Mouse (Mus musculus): ENCODE results near the gene Tagap. TPM values are rescaled to one million over a fixed set of nuclear protein-coding genes. Genes with fewer than 3 reads are reported as not detected.

Tagap gene
- polyA plus RNA-seq (2014; fragmentation: Nextera tagmentation; extraction: Ambion mirVana) = 0.68 and 0.92 TPM in 2 replicates

DNA sequence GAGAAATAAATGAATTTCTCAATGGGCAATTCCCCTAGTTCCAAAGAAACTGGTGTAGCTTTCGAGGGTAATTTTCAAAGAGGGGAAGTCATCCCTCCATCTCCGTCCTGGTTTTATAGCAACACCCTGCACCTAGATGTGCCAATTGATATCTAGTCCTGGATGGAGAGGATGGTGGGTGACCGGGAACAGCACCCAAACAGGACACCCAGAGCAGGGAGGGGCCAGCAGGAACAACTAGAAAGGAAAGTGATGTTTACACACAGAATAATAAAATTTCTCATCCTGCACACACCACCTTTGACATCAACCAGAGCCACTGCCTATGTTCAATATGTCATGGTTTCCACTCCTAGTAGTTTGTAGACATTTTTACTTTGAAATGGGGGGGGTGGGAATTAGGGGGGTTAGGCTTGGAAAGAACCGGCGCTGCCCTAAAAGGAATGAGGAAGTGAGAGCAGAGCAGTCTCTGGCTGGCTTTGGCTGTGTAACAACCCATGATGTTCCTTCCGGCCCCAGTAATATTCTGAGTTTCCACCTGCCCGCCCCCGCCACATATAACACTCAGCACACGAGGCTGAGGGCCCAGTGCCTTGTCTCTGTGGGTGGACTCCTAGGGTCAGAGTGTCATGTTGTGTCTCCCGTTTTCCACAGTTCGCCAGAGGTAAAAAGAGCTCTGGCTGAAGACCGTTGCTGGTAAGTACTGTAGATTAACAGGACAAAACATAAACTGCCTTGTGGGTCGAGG, at the start of gene Tagap:
TSS of gene Tagap (plus strand) at position 588 of the 748 bp plus-strand sequence.
- no peak within 1 kb of the TSS for H3K27ac ChIP-seq (ENCODE audit: low read depth)

DNA sequence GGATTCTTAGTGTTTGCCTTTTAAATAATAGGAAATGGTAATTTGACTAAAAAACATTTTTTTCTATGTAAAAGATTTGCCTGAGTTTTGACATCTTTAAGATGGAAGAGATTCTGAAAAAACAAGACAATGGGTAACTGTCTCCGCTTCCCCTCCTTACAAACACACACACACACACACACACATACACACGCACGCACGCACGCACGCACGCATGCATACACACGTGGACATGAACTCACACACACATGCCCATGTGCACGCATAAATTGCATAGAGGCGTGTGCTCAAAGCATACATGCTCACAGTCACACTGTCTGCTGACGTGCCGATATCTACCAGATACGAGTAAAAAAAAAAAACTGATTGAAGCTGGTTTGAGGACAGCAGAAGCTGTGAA, 49.3 kb upstream of the Tagap start:
- Histone ChIP-seq H3K9me3 (ENCODE audit: low read depth, low read length) (no peaks in the 10 kb centered on the region), H3K27ac (ENCODE audit: low read depth) (no peak overlapping the region), H3K27me3 (ENCODE audit: insufficient read depth, low read length) (no peaks in the 10 kb centered on the region), H3K9ac (no peak overlapping the region), H3K4me2 (no peak overlapping the region), H3K4me1 (ENCODE audit: insufficient read depth) (0 out of 2 replicates have a peak, but pooled peaks cover 3% of the 10 kb centered on the region), H3K36me3 (ENCODE audit: insufficient read depth) (no peaks in the 10 kb centered on the region), H3K4me3 (ENCODE audit: low read depth, low read length) (no peak overlapping the region)
- DNase-seq (no peak), ATAC-seq (ENCODE audit: insufficient read depth) (no peak)
- WGBS = 83% methylated on average over 13 of the region's 13 CpGs
- no peak for TF ChIP-seq CTCF (IDR thresholded peaks at IDR 0.05; ENCODE audit: low read depth)

More for the DNA sequence above, at the start of gene Tagap:
- DNase-seq = no peak
- no peak for TF ChIP-seq CTCF (IDR thresholded peaks at IDR 0.05; ENCODE audit: low read depth)
- no peak for ATAC-seq (ENCODE audit: insufficient read depth)
- no peak within 1 kb of the TSS for H3K4me2 ChIP-seq
- no peaks in the 10 kb centered on the region for H3K9me3 ChIP-seq (ENCODE audit: low read depth, low read length)
- no peaks in the 10 kb centered on the region for H3K36me3 ChIP-seq (ENCODE audit: insufficient read depth)
- no peak within 1 kb of the TSS for H3K9ac ChIP-seq
- H3K4me1 ChIP-seq (ENCODE audit: insufficient read depth) = 0 out of 2 replicates have a peak, but pooled peaks cover 5% of the 10 kb centered on the region
- WGBS = 34% methylated on average over 13 of the region's 13 CpGs
- H3K27me3 ChIP-seq (ENCODE audit: insufficient read depth, low read length) = no peaks in the 10 kb centered on the region
- no peak within 1 kb of the TSS for H3K4me3 ChIP-seq (ENCODE audit: low read depth, low read length)

DNA sequence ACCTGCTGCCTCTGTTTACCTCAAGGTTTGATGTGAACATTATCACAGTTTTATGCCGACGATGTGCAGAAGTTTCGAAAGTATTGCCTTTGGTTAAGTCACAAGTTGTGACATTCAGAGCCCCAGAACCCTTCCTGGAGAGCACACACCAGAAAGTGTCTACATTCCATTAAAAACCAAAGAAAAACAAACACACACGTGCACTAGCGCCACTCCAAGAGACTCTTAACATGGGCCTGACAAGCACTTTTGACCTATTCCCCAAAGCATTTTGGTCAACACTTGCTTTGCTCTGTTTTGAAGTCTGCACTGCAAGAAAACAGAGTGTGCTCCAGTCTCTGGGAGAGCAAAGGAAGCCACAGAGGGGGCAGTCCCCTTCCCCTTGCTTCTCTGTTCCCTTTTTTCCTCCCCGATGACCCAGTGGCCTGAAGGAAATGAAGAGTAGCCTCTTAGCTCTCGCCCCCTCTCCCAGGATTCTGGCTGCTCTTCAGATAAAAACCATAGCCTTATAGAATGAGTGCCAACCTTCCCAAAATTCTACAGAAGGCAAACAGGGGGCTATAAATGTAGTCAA, 48.5 kb upstream of the Tagap start:
- H3K4me1 ChIP-seq (ENCODE audit: insufficient read depth) = 0 out of 2 replicates have a peak, but pooled peaks cover 3% of the 10 kb centered on the region
- H3K9ac ChIP-seq = no peak overlapping the region
- no peak overlapping the region for H3K4me2 ChIP-seq
- DNase-seq (no peak), ATAC-seq (ENCODE audit: insufficient read depth) (no peak)
- no peaks in the 10 kb centered on the region for H3K27me3 ChIP-seq (ENCODE audit: insufficient read depth, low read length)
- no peaks in the 10 kb centered on the region for H3K9me3 ChIP-seq (ENCODE audit: low read depth, low read length)
- 30% methylated on average over 7 of the region's 7 CpGs for WGBS
- no peaks in the 10 kb centered on the region for H3K36me3 ChIP-seq (ENCODE audit: insufficient read depth)
- no peak overlapping the region for H3K4me3 ChIP-seq (ENCODE audit: low read depth, low read length)
- H3K27ac ChIP-seq (ENCODE audit: low read depth) = no peak overlapping the region
- TF ChIP-seq CTCF (IDR thresholded peaks at IDR 0.05; ENCODE audit: low read depth) = no peak

DNA sequence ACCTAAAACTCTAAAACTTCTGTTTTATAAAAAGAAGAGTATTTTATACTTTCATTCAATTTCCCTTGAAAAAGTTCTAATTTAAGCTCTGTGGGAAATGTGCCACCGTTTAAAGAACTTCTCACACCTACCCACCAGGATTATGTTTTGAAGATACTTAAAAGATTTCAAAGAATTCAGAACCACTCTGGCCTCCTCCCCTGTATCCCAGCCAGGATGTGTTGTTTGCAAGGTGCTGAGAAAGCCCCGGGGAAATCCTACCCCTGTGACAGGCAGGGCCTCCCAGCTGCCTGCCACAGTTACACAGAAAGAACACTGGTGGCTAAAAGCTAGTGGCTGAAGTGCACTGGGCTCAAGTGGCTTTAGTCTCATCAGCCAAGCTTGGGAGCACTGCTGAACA, 47.9 kb upstream of the Tagap start:
- no peaks in the 10 kb centered on the region for H3K9me3 ChIP-seq (ENCODE audit: low read depth, low read length)
- no peaks in the 10 kb centered on the region for H3K36me3 ChIP-seq (ENCODE audit: insufficient read depth)
- no peak for TF ChIP-seq CTCF (IDR thresholded peaks at IDR 0.05; ENCODE audit: low read depth)
- ATAC-seq (ENCODE audit: insufficient read depth) (no peak), DNase-seq (no peak)
- H3K4me2 ChIP-seq = no peak overlapping the region
- H3K27me3 ChIP-seq (ENCODE audit: insufficient read depth, low read length) = no peaks in the 10 kb centered on the region
- H3K4me1 ChIP-seq (ENCODE audit: insufficient read depth) = 0 out of 2 replicates have a peak, but pooled peaks cover 3% of the 10 kb centered on the region
- WGBS = 27% methylated on average over 2 of the region's 2 CpGs
- no peak overlapping the region for H3K27ac ChIP-seq (ENCODE audit: low read depth)
- H3K9ac ChIP-seq = no peak overlapping the region
- no peak overlapping the region for H3K4me3 ChIP-seq (ENCODE audit: low read depth, low read length)

DNA sequence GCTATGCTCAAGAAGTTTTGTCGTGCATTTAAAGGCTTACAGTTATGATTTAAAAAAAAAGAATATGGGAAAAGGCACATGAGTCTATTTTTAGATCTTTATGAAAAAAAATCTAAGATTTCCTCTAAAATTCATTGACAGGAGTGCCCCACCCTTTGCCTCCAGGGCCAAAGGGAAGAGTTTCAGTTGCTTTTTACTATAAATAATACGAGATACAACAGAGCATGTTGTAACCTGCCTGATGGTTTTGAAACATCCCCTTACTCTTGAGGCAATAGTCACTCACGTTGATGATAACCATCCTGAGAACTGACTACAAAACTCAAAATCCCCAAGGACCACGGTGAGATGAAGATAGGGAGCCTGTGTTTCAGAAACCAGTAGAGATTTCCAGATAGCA, 46.3 kb upstream of the Tagap start:
- H3K9ac ChIP-seq = no peak overlapping the region
- DNase-seq = no peak
- no peak overlapping the region for H3K4me3 ChIP-seq (ENCODE audit: low read depth, low read length)
- ATAC-seq (ENCODE audit: insufficient read depth) = no peak
- H3K36me3 ChIP-seq (ENCODE audit: insufficient read depth) = no peaks in the 10 kb centered on the region
- 73% methylated on average over 4 of the region's 4 CpGs for WGBS
- no peaks in the 10 kb centered on the region for H3K27me3 ChIP-seq (ENCODE audit: insufficient read depth, low read length)
- H3K9me3 ChIP-seq (ENCODE audit: low read depth, low read length) = no peaks in the 10 kb centered on the region
- H3K4me2 ChIP-seq = no peak overlapping the region
- no peaks in the 10 kb centered on the region for H3K4me1 ChIP-seq (ENCODE audit: insufficient read depth)
- no peak for TF ChIP-seq CTCF (IDR thresholded peaks at IDR 0.05; ENCODE audit: low read depth)
- no peak overlapping the region for H3K27ac ChIP-seq (ENCODE audit: low read depth)

DNA sequence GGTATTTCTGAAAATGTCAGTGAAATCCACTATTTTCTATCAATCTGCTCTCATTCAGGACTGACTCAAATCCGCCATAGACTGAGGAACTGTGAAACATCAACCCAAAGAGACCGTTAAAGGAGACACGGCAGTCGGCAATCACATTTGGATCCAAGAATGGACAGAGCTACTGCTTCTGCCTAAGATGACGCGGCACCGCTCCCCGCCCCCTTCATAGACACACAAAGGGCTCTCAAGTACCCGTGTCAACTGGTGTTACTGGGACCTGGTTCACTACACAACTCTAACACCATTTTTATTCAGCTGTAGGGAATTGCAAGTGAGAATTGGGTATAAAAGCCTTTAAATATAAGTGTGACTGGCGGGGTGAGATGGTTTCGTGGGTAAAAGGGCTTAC, 42.7 kb upstream of the Tagap start:
- Histone ChIP-seq H3K4me2 (no peak overlapping the region), H3K4me1 (ENCODE audit: insufficient read depth) (no peaks in the 10 kb centered on the region), H3K9me3 (ENCODE audit: low read depth, low read length) (no peaks in the 10 kb centered on the region), H3K9ac (no peak overlapping the region), H3K4me3 (ENCODE audit: low read depth, low read length) (no peak overlapping the region), H3K27ac (ENCODE audit: low read depth) (no peak overlapping the region), H3K36me3 (ENCODE audit: insufficient read depth) (no peaks in the 10 kb centered on the region), H3K27me3 (ENCODE audit: insufficient read depth, low read length) (no peaks in the 10 kb centered on the region)
- DNase-seq = no peak
- ATAC-seq (ENCODE audit: insufficient read depth) = no peak
- WGBS = 83% methylated on average over 11 of the region's 11 CpGs
- TF ChIP-seq CTCF (IDR thresholded peaks at IDR 0.05; ENCODE audit: low read depth) = no peak

DNA sequence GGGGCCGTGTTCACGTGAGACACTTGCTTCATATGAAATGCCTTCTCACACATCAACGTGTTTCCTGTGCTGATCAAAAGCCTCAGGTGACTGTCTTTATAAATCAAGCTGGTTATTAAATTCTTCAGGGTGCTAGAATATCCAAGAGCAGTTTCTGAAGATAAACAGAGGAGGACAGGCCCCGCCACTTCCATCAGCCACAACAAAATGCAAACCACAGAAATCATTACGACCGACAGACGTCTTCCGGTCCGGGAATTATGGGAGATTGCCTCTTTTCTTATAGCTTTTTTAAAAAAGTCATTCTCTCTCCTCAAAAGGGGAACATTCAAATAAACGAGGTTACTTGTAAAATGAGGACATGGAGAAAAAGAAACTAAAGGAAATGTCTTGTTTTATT, 41.2 kb upstream of the Tagap start:
- Histone ChIP-seq H3K9me3 (ENCODE audit: low read depth, low read length) (no peaks in the 10 kb centered on the region), H3K27ac (ENCODE audit: low read depth) (no peak overlapping the region), H3K27me3 (ENCODE audit: insufficient read depth, low read length) (no peaks in the 10 kb centered on the region), H3K4me1 (ENCODE audit: insufficient read depth) (no peaks in the 10 kb centered on the region), H3K36me3 (ENCODE audit: insufficient read depth) (no peaks in the 10 kb centered on the region), H3K4me3 (ENCODE audit: low read depth, low read length) (no peak overlapping the region), H3K4me2 (no peak overlapping the region), H3K9ac (no peak overlapping the region)
- DNase-seq = no peak
- no peak for ATAC-seq (ENCODE audit: insufficient read depth)
- 63% methylated on average over 10 of the region's 10 CpGs for WGBS
- no peak for TF ChIP-seq CTCF (IDR thresholded peaks at IDR 0.05; ENCODE audit: low read depth)

All from lung, embryonic 14.5 days (tissue).